Comparison of ENCODE assay signal across 20 mouse cellular contexts in genomic region chr7:126984667-126985444, GRCm38 (mm10). TPM values are rescaled to one million over a fixed set of nuclear protein-coding genes. Genes with fewer than 3 reads are reported as not detected.
DNase-seq lines count a peak whose midpoint lies in the region; ATAC-seq and TF ChIP-seq lines count a peak whose summit lies in the region.
"Had no signal": no experiment of that assay in that cellular context is flagged by ENCODE, and none has a peak within 500 bp of the region (broad histone marks: within the 10 kb centered on the region; RNA-seq: fewer than 3 reads in every experiment).

No protein-coding gene starts in this region.

- no peaks in the 10 kb centered on the region for H3K79me2 ChIP-seq in heart, adult 2 months (replicated peaks; ENCODE audit: control insufficient read depth, insufficient read depth, low read length)

- H3K9me3 ChIP-seq in heart, embryonic 10.5 days: no peaks in the 10 kb centered on the region
- H3K9me3 ChIP-seq in limb, embryonic 13.5 days: no peaks in the 10 kb centered on the region
- no peaks in the 10 kb centered on the region for H3K9me3 ChIP-seq in limb, embryonic 10.5 days (replicated peaks)
- H3K9me3 ChIP-seq: embryonic facial prominence, embryonic 15.5 days; limb, embryonic 15.5 days; liver, embryonic 15.5 days; midbrain, embryonic 12.5 days; neural tube, embryonic 12.5 days had no signal

- H3K4me1 ChIP-seq in heart, embryonic 10.5 days: 0 out of 2 replicates have a peak, but pooled peaks cover 12% of the 10 kb centered on the region
- no peaks in the 10 kb centered on the region for H3K4me1 ChIP-seq in heart, adult 2 months (ENCODE audit: control insufficient read depth, insufficient read depth, low read length)
- 0 out of 2 replicates have a peak, but pooled peaks cover 4% of the 10 kb centered on the region for H3K4me1 ChIP-seq in limb, embryonic 13.5 days
- no peaks in the 10 kb centered on the region for H3K4me1 ChIP-seq in limb, embryonic 10.5 days
- H3K4me1 ChIP-seq: embryonic facial prominence, embryonic 15.5 days; midbrain, embryonic 12.5 days; neural tube, embryonic 12.5 days had no signal

- H3K36me3 ChIP-seq in heart, embryonic 10.5 days: peaks cover 20% of the 10 kb centered on the region
- H3K36me3 ChIP-seq in heart, adult 2 months (ENCODE audit: control insufficient read depth, insufficient read depth, low read length): no peaks in the 10 kb centered on the region
- H3K36me3 ChIP-seq in limb, embryonic 13.5 days: peaks cover 21% of the 10 kb centered on the region
- peaks cover 21% of the 10 kb centered on the region for H3K36me3 ChIP-seq in limb, embryonic 10.5 days

- no peak overlapping the region for H3K4me3 ChIP-seq in heart, embryonic 10.5 days
- H3K4me3 ChIP-seq in heart, adult 2 months: no peak overlapping the region
- H3K4me3 ChIP-seq in limb, embryonic 13.5 days: no peak overlapping the region
- H3K4me3 ChIP-seq in limb, embryonic 10.5 days: no peak overlapping the region
- H3K4me3 ChIP-seq: embryonic facial prominence, embryonic 15.5 days; limb, embryonic 15.5 days; liver, embryonic 15.5 days; midbrain, embryonic 12.5 days; neural tube, embryonic 12.5 days had no signal

- H3K4me2 ChIP-seq in limb, embryonic 13.5 days (replicated peaks): no peak overlapping the region
- H3K4me2 ChIP-seq: embryonic facial prominence, embryonic 15.5 days; limb, embryonic 15.5 days; liver, embryonic 15.5 days; midbrain, embryonic 12.5 days; neural tube, embryonic 12.5 days had no signal

- no peak for TF ChIP-seq CTCF in heart, adult 2 months (IDR thresholded peaks at IDR 0.05)

- H3K27me3 ChIP-seq in heart, embryonic 10.5 days (ENCODE audit: insufficient read depth, poor library complexity, severe bottlenecking): peaks cover 19% of the 10 kb centered on the region; the same call in 1 of the 2 replicates
- H3K27me3 ChIP-seq in heart, adult 2 months (ENCODE audit: control insufficient read depth, insufficient read depth, low read length): no peaks in the 10 kb centered on the region
- H3K27me3 ChIP-seq in limb, embryonic 13.5 days: no peaks in the 10 kb centered on the region
- no peaks in the 10 kb centered on the region for H3K27me3 ChIP-seq in limb, embryonic 10.5 days (ENCODE audit: low read depth, poor library complexity, severe bottlenecking)
- H3K27me3 ChIP-seq: embryonic facial prominence, embryonic 15.5 days; limb, embryonic 15.5 days; liver, embryonic 15.5 days; midbrain, embryonic 12.5 days; neural tube, embryonic 12.5 days had no signal

- H3K9ac ChIP-seq in heart, adult 2 months (ENCODE audit: low read depth, low read length): no peak overlapping the region
- H3K9ac ChIP-seq in limb, embryonic 13.5 days: 0 out of 2 replicates have a peak overlapping the region, but pooled peaks have one; percentile 13
- H3K9ac ChIP-seq: embryonic facial prominence, embryonic 15.5 days; limb, embryonic 15.5 days; liver, embryonic 15.5 days; midbrain, embryonic 12.5 days; neural tube, embryonic 12.5 days had no signal

- WGBS in heart, embryonic 10.5 days: 41% methylated on average over 10 of the region's 10 CpGs
- WGBS in heart, adult 2 months: 59% methylated on average over 10 of the region's 10 CpGs
- WGBS in limb, embryonic 13.5 days: 31% methylated on average over 10 of the region's 10 CpGs
- WGBS in limb, embryonic 10.5 days: 37% methylated on average over 10 of the region's 10 CpGs

- ATAC-seq in limb, embryonic 13.5 days (ENCODE audit: low FRiP score, low read depth): no peak

- intact Hi-C loops in heart, adult 2 months (cut with DNase I): no loop called here

- no peak for TF ChIP-seq EP300 in heart, adult 2 months (IDR thresholded peaks at IDR 0.05; ENCODE audit: insufficient read depth, low read depth, low read length)

- 0 out of 2 replicates have a peak overlapping the region, but pooled peaks have one; percentile 3 for H3K27ac ChIP-seq in heart, embryonic 10.5 days
- H3K27ac ChIP-seq in heart, adult 2 months: no peak overlapping the region
- no peak overlapping the region for H3K27ac ChIP-seq in limb, embryonic 13.5 days
- no peak overlapping the region for H3K27ac ChIP-seq in limb, embryonic 10.5 days
- H3K27ac ChIP-seq: embryonic facial prominence, embryonic 15.5 days; limb, embryonic 15.5 days; liver, embryonic 15.5 days; midbrain, embryonic 12.5 days; neural tube, embryonic 12.5 days had no signal

- TF ChIP-seq POLR2A in heart, adult 2 months (IDR thresholded peaks at IDR 0.05; ENCODE audit: insufficient read depth, low read depth, low read length): no peak

- peak; percentile 36 for DNase-seq in cerebellum, adult 9-11 months
- DNase-seq in cerebellum, postnatal 10 days: no peak
- no peak for DNase-seq in heart, embryonic 10.5 days (ENCODE audit: low spot score)
- no peak for DNase-seq in heart, adult 2 months
- no peak for DNase-seq in limb, embryonic 10.5 days (ENCODE audit: low spot score)
- DNase-seq in right cerebral cortex, postnatal 25 days: peak; percentile 38
- no peak for DNase-seq in right cerebral cortex, postnatal 10 days (ENCODE audit: low spot score in 2 of 2)
- DNase-seq: adrenal gland, postnatal 10 days; cerebellum, postnatal 14 days; heart, adult 11 months; kidney, adult 11 months had no signal

RNA-seq across cellular contexts. Expression of gene Cdiptos, which starts 9.0 kb away (rescaled TPM):
- polyA plus RNA-seq in heart, embryonic 10.5 days (2016; fragmentation: Nextera tagmentation; extraction: Ambion mirVana): 1.3 and 1.5 TPM in 2 replicates
- total RNA-seq in heart, adult 2 months (2021): under 1 TPM in 1 of 2 experiments, not detected in 1; 0.39 TPM
- 2.0 and 2.5 TPM in 2 replicates for polyA plus RNA-seq in heart, adult 2 months (2012; rRNA removed)
- 0.65 and 1.9 TPM in 2 replicates for polyA plus RNA-seq in limb, embryonic 13.5 days (2015; fragmentation: Nextera tagmentation; extraction: Ambion mirVana)
- 0.81 and 1.0 TPM in 2 replicates for polyA plus RNA-seq in limb, embryonic 10.5 days (2016; fragmentation: Nextera tagmentation; extraction: Ambion mirVana)

RNA-seq across cellular contexts. Expression of gene Cdipt, which starts 9.1 kb away (rescaled TPM):
- polyA plus RNA-seq in heart, embryonic 10.5 days (2016; fragmentation: Nextera tagmentation; extraction: Ambion mirVana): 87.4 and 89.3 TPM in 2 replicates
- 10 to 100 TPM; 44.4 to 45.9 TPM for total RNA-seq in heart, adult 2 months (2021)
- 133 and 170 TPM in 2 replicates for polyA plus RNA-seq in heart, adult 2 months (2012; rRNA removed)
- polyA plus RNA-seq in limb, embryonic 13.5 days (2015; fragmentation: Nextera tagmentation; extraction: Ambion mirVana): 97.1 and 105 TPM in 2 replicates
- 89.4 and 99.5 TPM in 2 replicates for polyA plus RNA-seq in limb, embryonic 10.5 days (2016; fragmentation: Nextera tagmentation; extraction: Ambion mirVana)

RNA-seq across cellular contexts. Expression of gene Mvp, which starts 29.6 kb away (rescaled TPM):
- polyA plus RNA-seq in heart, embryonic 10.5 days (2016; fragmentation: Nextera tagmentation; extraction: Ambion mirVana): 8.4 and 9.9 TPM in 2 replicates
- 10 to 100 TPM; 50.4 to 59.1 TPM for total RNA-seq in heart, adult 2 months (2021)
- polyA plus RNA-seq in heart, adult 2 months (2012; rRNA removed): 48.8 and 50.7 TPM in 2 replicates
- 5.5 and 5.6 TPM in 2 replicates for polyA plus RNA-seq in limb, embryonic 13.5 days (2015; fragmentation: Nextera tagmentation; extraction: Ambion mirVana)
- 3.3 and 4.0 TPM in 2 replicates for polyA plus RNA-seq in limb, embryonic 10.5 days (2016; fragmentation: Nextera tagmentation; extraction: Ambion mirVana)

RNA-seq across cellular contexts. Expression of gene Pagr1b, which starts 31.4 kb away (rescaled TPM):
- 0.41 TPM in 1 of 2 replicates, not detected in the other for polyA plus RNA-seq in heart, embryonic 10.5 days (2016; fragmentation: Nextera tagmentation; extraction: Ambion mirVana)
- total RNA-seq in heart, adult 2 months (2021): not detected
- polyA plus RNA-seq in heart, adult 2 months (2012; rRNA removed): not detected in 2 replicates
- 0.31 TPM in 1 of 2 replicates, not detected in the other for polyA plus RNA-seq in limb, embryonic 13.5 days (2015; fragmentation: Nextera tagmentation; extraction: Ambion mirVana)
- 0.90 TPM in 1 of 2 replicates, not detected in the other for polyA plus RNA-seq in limb, embryonic 10.5 days (2016; fragmentation: Nextera tagmentation; extraction: Ambion mirVana)
- total RNA-seq: adrenal gland, postnatal 10 days; hematopoietic stem cell, adult 5-6 weeks; megakaryocyte progenitor cell, adult 5-6 weeks had no signal
- polyA plus RNA-seq: kidney, embryonic 16.5 days; liver, embryonic 15.5 days; neural tube, embryonic 12.5 days had no signal

RNA-seq across cellular contexts. Expression of gene Pagr1a, which starts 32.3 kb away (rescaled TPM):
- 64.1 and 99.6 TPM in 2 replicates for polyA plus RNA-seq in heart, embryonic 10.5 days (2016; fragmentation: Nextera tagmentation; extraction: Ambion mirVana)
- total RNA-seq in heart, adult 2 months (2021): 10 to 100 TPM; 12.8 to 21.4 TPM
- polyA plus RNA-seq in heart, adult 2 months (2012; rRNA removed): 3.6 and 4.3 TPM in 2 replicates
- 48.2 and 70.2 TPM in 2 replicates for polyA plus RNA-seq in limb, embryonic 13.5 days (2015; fragmentation: Nextera tagmentation; extraction: Ambion mirVana)
- 88.5 and 95.0 TPM in 2 replicates for polyA plus RNA-seq in limb, embryonic 10.5 days (2016; fragmentation: Nextera tagmentation; extraction: Ambion mirVana)

Comparison
In these comparisons a context has a peak if more than half of its experiments do, and no peak if none do; other contexts are left out.
1. DNase-seq: peak in cerebellum, adult 9-11 months (single experiment) and right cerebral cortex, postnatal 25 days (single experiment); none in cerebellum, postnatal 10 days (0 of 2), heart, embryonic 10.5 days (single experiment), heart, adult 2 months (0 of 2), limb, embryonic 10.5 days (single experiment) and right cerebral cortex, postnatal 10 days (0 of 2).